Mouse (Mus musculus) midbrain, embryonic 14.5 days (tissue): ENCODE measurements at regions not wholly inside any gene's neighbourhood (a gene's known extent, or its start where the extent isn't known, plus 50 kb on each side); places are given as distances from the start of the nearest gene placed in this dataset.

Experiments
- ATAC-seq: fragments of 200-750 bp; cut with Nextera tagmentation; 2 replicates; pipeline ENCODE4 v1.8.0; 2017; ENCODE audit warnings: moderate number of reproducible peaks, moderate library complexity; ENCODE audit not compliant: low FRiP score, low TSS enrichment
- DNase-seq: peaks from one replicate; pipeline ENCODE4 v3.0.0-alpha.2; 2015
- H3K27ac ChIP-seq: fragments of 300-500 bp; sonication (generic); replicated peaks from 2 replicates; pipeline ENCODE4 v1.5.1; 2014; ENCODE audit warnings: mild to moderate bottlenecking, low read depth, low read length, moderate library complexity
- H3K27me3 ChIP-seq: fragments of 300-500 bp; sonication (generic); 2 replicates; pipeline ENCODE4 v1.6.1; 2014; ENCODE audit warnings: low read length, control low read depth, mixed read lengths; ENCODE audit not compliant: control insufficient read depth, insufficient read depth
- H3K36me3 ChIP-seq: fragments of 300-500 bp; sonication (generic); 2 replicates; pipeline ENCODE4 v1.6.1; 2014; ENCODE audit warnings: low read length, control low read depth; ENCODE audit not compliant: control insufficient read depth, insufficient read depth
- H3K4me1 ChIP-seq: fragments of 300-500 bp; sonication (generic); 2 replicates; pipeline ENCODE4 v1.6.1; 2014; ENCODE audit warnings: mild to moderate bottlenecking, antibody characterized with exemption, low read length, control low read depth; ENCODE audit not compliant: control insufficient read depth, insufficient read depth
- H3K4me2 ChIP-seq: fragments of 300-500 bp; sonication (generic); 2 replicates; pipeline ENCODE4 v1.6.1; 2014; ENCODE audit warnings: mild to moderate bottlenecking, low read length, moderate library complexity
- H3K4me3 ChIP-seq: fragments of 300-500 bp; sonication (generic); replicated peaks from 2 replicates; pipeline ENCODE4 v1.5.1; 2014; ENCODE audit warnings: low read depth, low read length
- H3K9ac ChIP-seq: fragments of 300-500 bp; sonication (generic); replicated peaks from 2 replicates; pipeline ENCODE4 v1.6.1; 2014; ENCODE audit warnings: mild to moderate bottlenecking, low read length, moderate library complexity
- H3K9me3 ChIP-seq: fragments of 300-500 bp; sonication (generic); 2 replicates; pipeline ENCODE4 v1.6.1; 2016; ENCODE audit warnings: low read length, control low read depth, mixed read lengths; ENCODE audit not compliant: control insufficient read depth
- WGBS: fragments of 180-500 bp; shearing (Covaris S2); extraction: QIAGEN DNeasy Blood & Tissue Kit; methylation state at CpG from one replicate; pipeline ENCODE4 v1.1.7; 2014; 5-methylcytosine and 5-hydroxymethylcytosine counted together

- 90% methylated on average over 6 of the region's 6 CpGs for WGBS
- DNase-seq (no peak), ATAC-seq (no peak)
- Histone ChIP-seq H3K9ac (no peak overlapping the region), H3K36me3 (no peaks in the 10 kb centered on the region), H3K4me3 (no peak overlapping the region), H3K9me3 (no peaks in the 10 kb centered on the region), H3K4me1 (peaks cover 7% of the 10 kb centered on the region; the same call in 1 of the 2 replicates), H3K4me2 (no peak overlapping the region), H3K27ac (no peak overlapping the region), H3K27me3 (no peaks in the 10 kb centered on the region)
These were observed 139.5 kb upstream of the Cops8 start for GRCm38 (mm10) chr1:90463302-90463701.

- H3K4me3 ChIP-seq: no peak overlapping the region
- no peak overlapping the region for H3K4me2 ChIP-seq
- no peak for DNase-seq
- no peaks in the 10 kb centered on the region for H3K9me3 ChIP-seq
- no peak overlapping the region for H3K27ac ChIP-seq
- H3K27me3 ChIP-seq: no peaks in the 10 kb centered on the region
- no peak overlapping the region for H3K9ac ChIP-seq
- peaks cover 5% of the 10 kb centered on the region; the same call in 1 of the 2 replicates for H3K4me1 ChIP-seq
- ATAC-seq: no peak
- no peaks in the 10 kb centered on the region for H3K36me3 ChIP-seq
- WGBS: 77% methylated on average over 9 of the region's 9 CpGs
These were observed 135.1 kb upstream of the Cops8 start for GRCm38 (mm10) chr1:90467646-90468045.

DNA sequence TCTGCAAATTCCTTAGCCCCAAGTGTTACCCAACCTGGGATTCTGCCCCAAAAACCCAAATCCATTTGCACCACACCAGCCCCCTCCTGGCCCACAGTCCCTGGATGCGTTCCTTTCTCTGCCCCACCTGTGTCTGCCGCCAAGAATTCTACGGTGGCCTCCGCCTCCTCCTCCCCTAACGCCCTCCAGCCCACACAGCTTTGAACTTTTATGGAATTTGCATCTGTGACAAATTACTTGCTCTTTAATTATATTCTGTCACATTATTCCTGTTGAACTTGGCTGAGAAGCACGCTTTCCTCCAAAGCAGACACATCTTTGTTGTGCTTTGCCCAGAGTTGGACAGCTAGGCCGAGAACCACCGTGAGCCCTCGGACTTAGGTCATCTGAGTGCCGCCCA is 131.8 kb upstream of the Cops8 start:
- Histone ChIP-seq H3K9me3 (no peaks in the 10 kb centered on the region), H3K27me3 (no peaks in the 10 kb centered on the region), H3K9ac (no peak overlapping the region), H3K27ac (no peak overlapping the region), H3K4me3 (no peak overlapping the region), H3K4me1 (peaks cover 20% of the 10 kb centered on the region), H3K36me3 (no peaks in the 10 kb centered on the region), H3K4me2 (no peak overlapping the region)
- ATAC-seq (no peak), DNase-seq (no peak)
- WGBS: 56% methylated on average over 10 of the region's 10 CpGs

DNA sequence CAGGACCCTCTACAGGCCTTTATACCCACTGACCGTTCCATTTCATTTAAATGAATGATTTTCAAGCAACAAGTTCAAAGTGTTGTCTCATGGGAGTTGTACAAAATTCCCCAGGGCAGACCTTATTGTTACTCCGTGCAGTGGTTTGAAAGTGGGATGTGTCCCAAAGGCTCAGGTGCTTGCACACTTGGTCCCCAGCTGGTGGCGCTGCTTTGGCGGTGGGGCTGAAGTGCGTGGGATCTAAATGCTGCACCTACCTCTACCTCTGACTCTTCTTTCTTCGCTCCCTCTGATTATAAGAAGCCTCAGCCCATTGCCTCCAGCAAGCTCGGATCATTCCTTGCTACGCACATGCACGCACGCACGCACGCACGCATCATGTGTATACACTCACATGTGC is 131.0 kb upstream of the Cops8 start:
- Histone ChIP-seq H3K27me3 (no peaks in the 10 kb centered on the region), H3K4me2 (no peak overlapping the region), H3K36me3 (no peaks in the 10 kb centered on the region), H3K9me3 (no peaks in the 10 kb centered on the region), H3K4me1 (peaks cover 24% of the 10 kb centered on the region), H3K27ac (no peak overlapping the region), H3K9ac (no peak overlapping the region), H3K4me3 (no peak overlapping the region)
- DNase-seq: no peak
- ATAC-seq: no peak
- 89% methylated on average over 13 of the region's 13 CpGs for WGBS

DNA sequence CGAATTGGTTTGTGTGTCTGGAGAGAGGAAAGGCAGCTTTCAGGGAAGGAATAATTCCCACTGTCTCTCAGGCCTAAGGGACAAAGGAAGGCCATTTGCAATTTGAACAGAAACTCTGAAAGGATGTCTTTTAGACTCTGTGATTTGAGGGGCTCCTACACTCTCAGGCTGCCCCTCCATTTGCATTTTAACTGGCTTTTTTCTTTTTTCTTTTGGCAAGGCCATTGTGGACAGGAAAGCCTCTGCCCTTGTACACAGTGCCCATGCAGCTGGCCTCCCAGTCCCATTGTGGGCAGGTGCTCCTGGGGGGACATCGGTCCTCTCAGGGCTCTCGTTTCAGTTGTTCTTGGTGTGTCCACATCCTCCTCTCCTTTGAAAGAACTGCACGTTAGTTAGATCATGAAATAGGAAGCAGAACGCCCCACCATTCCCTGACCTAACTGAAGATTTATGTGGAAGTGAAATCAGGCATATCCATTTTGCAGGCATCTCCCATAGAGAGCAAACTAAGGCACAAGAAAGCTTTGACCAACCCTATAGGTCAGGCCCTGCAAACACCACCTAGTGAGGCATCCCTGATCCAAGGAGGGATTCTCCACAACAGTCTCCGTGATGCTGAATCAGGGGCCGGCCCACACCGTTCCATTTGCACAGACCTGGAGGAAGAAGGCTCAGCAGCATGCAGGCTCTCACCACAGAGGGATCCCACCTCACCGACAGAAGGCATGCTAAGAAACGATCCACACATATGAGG is 127.5 kb upstream of the Cops8 start:
- 30% methylated on average over 10 of the region's 10 CpGs for WGBS

DNA sequence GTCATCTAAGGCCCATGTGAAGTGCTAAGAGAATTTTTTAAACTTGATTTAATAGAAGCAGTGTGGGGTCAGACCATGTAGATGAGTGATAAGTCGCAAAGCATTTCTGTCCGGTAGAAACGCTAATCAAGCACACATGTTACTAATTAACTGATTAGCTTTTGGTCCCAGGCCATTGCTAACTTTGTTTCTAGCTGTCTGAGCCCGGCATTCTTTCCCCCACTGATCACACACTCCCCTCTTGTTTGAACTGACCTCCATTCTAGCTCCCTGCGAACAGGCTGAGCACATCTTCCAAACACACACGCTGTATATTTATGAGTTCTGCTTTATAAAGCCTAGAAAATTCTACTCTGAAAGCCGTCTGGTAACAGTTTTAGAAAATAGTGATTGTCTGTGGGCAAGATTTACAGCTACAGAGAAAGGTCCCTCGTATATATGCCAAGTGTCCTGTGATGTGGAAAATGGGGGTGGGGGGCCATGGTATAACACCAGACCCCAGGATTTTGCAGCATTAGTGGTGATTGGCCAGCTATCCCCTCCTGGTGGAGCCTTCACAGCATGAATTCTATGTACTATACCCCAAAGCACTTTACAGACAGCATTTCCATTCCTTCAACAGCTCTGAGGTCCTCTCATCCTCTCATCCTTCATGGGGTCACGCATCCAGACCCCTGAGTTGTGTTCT is 126.1 kb upstream of the Cops8 start:
- WGBS: 48% methylated on average over 9 of the region's 9 CpGs
- no peak overlapping the region for H3K4me2 ChIP-seq
- no peak overlapping the region for H3K27ac ChIP-seq
- H3K4me3 ChIP-seq: no peak overlapping the region
- DNase-seq (no peak), ATAC-seq (no peak)
- peaks cover 22% of the 10 kb centered on the region for H3K4me1 ChIP-seq
- H3K36me3 ChIP-seq: no peaks in the 10 kb centered on the region
- no peak overlapping the region for H3K9ac ChIP-seq
- H3K9me3 ChIP-seq: no peaks in the 10 kb centered on the region
- H3K27me3 ChIP-seq: no peaks in the 10 kb centered on the region

More for the DNA sequence above, 127.5 kb upstream of the Cops8 start:
- ATAC-seq: peak; percentile 50
- no peak overlapping the region for H3K4me3 ChIP-seq
- H3K36me3 ChIP-seq: no peaks in the 10 kb centered on the region
- H3K4me2 ChIP-seq: no peak overlapping the region
- H3K4me1 ChIP-seq: peaks cover 27% of the 10 kb centered on the region
- DNase-seq: peak; percentile 56
- H3K9me3 ChIP-seq: no peaks in the 10 kb centered on the region
- H3K27ac ChIP-seq: peak overlapping the region; percentile 47
- no peaks in the 10 kb centered on the region for H3K27me3 ChIP-seq
- no peak overlapping the region for H3K9ac ChIP-seq

DNA sequence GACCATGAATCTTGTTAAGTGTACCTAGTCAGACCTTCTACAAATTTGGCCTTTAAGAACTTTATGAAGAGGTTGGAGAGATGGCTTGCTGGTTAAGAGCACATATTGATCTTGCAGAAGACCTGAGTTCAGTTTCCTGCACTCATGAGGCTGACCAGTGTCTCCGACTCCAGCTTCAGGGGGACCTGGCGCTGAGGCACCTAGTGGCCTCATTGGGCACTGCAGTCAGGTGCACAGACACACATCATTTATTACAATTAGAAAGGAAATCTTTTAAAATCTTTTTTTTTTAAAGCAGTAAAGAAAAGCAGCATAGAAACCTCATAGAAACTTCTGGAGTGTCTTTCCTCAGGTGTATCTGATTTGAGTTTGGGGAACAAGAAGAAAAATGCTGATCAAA is 123.9 kb upstream of the Cops8 start:
- no peak for ATAC-seq
- no peak overlapping the region for H3K4me3 ChIP-seq
- WGBS: 90% methylated on average over 2 of the region's 2 CpGs

GRCm38 (mm10) chr1:90481247-90481646 is 121.5 kb upstream of the Cops8 start:
- no peak overlapping the region for H3K27ac ChIP-seq

More for the DNA sequence above, 123.9 kb upstream of the Cops8 start:
- H3K36me3 ChIP-seq: no peaks in the 10 kb centered on the region
- peaks cover 22% of the 10 kb centered on the region for H3K4me1 ChIP-seq
- DNase-seq: no peak
- H3K9me3 ChIP-seq: no peaks in the 10 kb centered on the region
- H3K27ac ChIP-seq: no peak overlapping the region
- no peak overlapping the region for H3K4me2 ChIP-seq
- H3K9ac ChIP-seq: no peak overlapping the region
- no peaks in the 10 kb centered on the region for H3K27me3 ChIP-seq

GRCm38 (mm10) chr1:90481708-90482107 is 121.1 kb upstream of the Cops8 start:
- no peaks in the 10 kb centered on the region for H3K9me3 ChIP-seq
- 78% methylated on average over 5 of the region's 5 CpGs for WGBS
- no peak overlapping the region for H3K4me3 ChIP-seq

More at GRCm38 (mm10) chr1:90481247-90481646, 121.5 kb upstream of the Cops8 start:
- no peak for DNase-seq
- Histone ChIP-seq H3K4me2 (no peak overlapping the region), H3K36me3 (no peaks in the 10 kb centered on the region), H3K4me3 (no peak overlapping the region), H3K9me3 (no peaks in the 10 kb centered on the region), H3K27me3 (no peaks in the 10 kb centered on the region), H3K4me1 (peaks cover 7% of the 10 kb centered on the region; the same call in 1 of the 2 replicates), H3K9ac (no peak overlapping the region)
- no peak for ATAC-seq
- 95% methylated on average over 5 of the region's 5 CpGs for WGBS

More at GRCm38 (mm10) chr1:90481708-90482107, 121.1 kb upstream of the Cops8 start:
- no peak overlapping the region for H3K4me2 ChIP-seq
- H3K27me3 ChIP-seq: no peaks in the 10 kb centered on the region
- H3K4me1 ChIP-seq: 0 out of 2 replicates have a peak, but pooled peaks cover 4% of the 10 kb centered on the region
- H3K27ac ChIP-seq: no peak overlapping the region
- H3K9ac ChIP-seq: no peak overlapping the region
- no peaks in the 10 kb centered on the region for H3K36me3 ChIP-seq
- ATAC-seq: no peak
- DNase-seq: no peak
